Mouse (Mus musculus) intestine, embryonic 16.5 days (tissue): ENCODE measurements around the gene Acsbg2. TPM values are rescaled to one million over a fixed set of nuclear protein-coding genes. Genes with fewer than 3 reads are reported as not detected.

ENCODE experiments used
- ATAC-seq: fragments of 200-750 bp; cut with Nextera tagmentation; 2 replicates; pipeline ENCODE4 v1.8.0; 2017; ENCODE audit warnings: moderate TSS enrichment, moderate library complexity
- H3K27ac ChIP-seq: fragments of 300-500 bp; sonication (generic); 2 replicates; pipeline ENCODE4 v1.5.1; 2014; ENCODE audit warnings: mild to moderate bottlenecking, low read length
- H3K27me3 ChIP-seq: fragments of 300-500 bp; sonication (generic); replicated peaks from 2 replicates; pipeline ENCODE4 v1.6.1; 2014; ENCODE audit warnings: low read length, control low read depth, mixed read lengths; ENCODE audit not compliant: control insufficient read depth, insufficient read depth
- H3K36me3 ChIP-seq: fragments of 300-500 bp; sonication (generic); 2 replicates; pipeline ENCODE4 v1.6.1; 2014; ENCODE audit warnings: low read length, control low read depth; ENCODE audit not compliant: control insufficient read depth, insufficient read depth
- H3K4me1 ChIP-seq: fragments of 300-500 bp; sonication (generic); 2 replicates; pipeline ENCODE4 v1.6.1; 2014; ENCODE audit warnings: low read length, control low read depth, mixed read lengths; ENCODE audit not compliant: control insufficient read depth, insufficient read depth
- H3K4me2 ChIP-seq: fragments of 300-500 bp; sonication (generic); 2 replicates; pipeline ENCODE4 v1.6.1; 2014; ENCODE audit warnings: low read depth, low read length, control low read depth
- H3K4me3 ChIP-seq: fragments of 300-500 bp; sonication (generic); 2 replicates; pipeline ENCODE4 v1.5.1; 2014; ENCODE audit warnings: mild to moderate bottlenecking, low read length
- H3K9ac ChIP-seq: fragments of 300-500 bp; sonication (generic); 2 replicates; pipeline ENCODE4 v1.6.1; 2014; ENCODE audit warnings: low read depth, low read length
- H3K9me3 ChIP-seq: fragments of 300-500 bp; sonication (generic); 2 replicates; pipeline ENCODE4 v1.6.1; 2016; ENCODE audit warnings: low read length, control low read depth; ENCODE audit not compliant: control insufficient read depth
- WGBS: fragments of 180-500 bp; shearing (Covaris S2); extraction: QIAGEN DNeasy Blood & Tissue Kit; methylation state at CpG from one replicate; pipeline ENCODE4 v1.1.7; 2014; 5-methylcytosine and 5-hydroxymethylcytosine counted together
- polyA plus RNA-seq: library from polyadenylated mRNA; unstranded; fragments of >200 nt; fragmentation: Nextera tagmentation; extraction: Ambion mirVana; gene quantifications from 2 replicates; pipeline ENCODE4 v1.2.1, GENCODE M21; 2015

Gene Acsbg2
- polyA plus RNA-seq, 1 experiment from 2014 or later, result not detected

GRCm38 (mm10) chr17:56802065-56802464, 72.2 kb downstream of the Acsbg2 start:
- H3K27ac ChIP-seq, result no peak overlapping the region
- H3K9me3 ChIP-seq, result no peaks in the 10 kb centered on the region
- no peaks in the 10 kb centered on the region for H3K36me3 ChIP-seq
- H3K9ac ChIP-seq, result no peak overlapping the region
- H3K4me3 ChIP-seq, result no peak overlapping the region
- H3K4me2 ChIP-seq, result no peak overlapping the region
- no peaks in the 10 kb centered on the region for H3K27me3 ChIP-seq
- no peak for ATAC-seq
- 82% methylated on average over 8 of the region's 8 CpGs for WGBS
- H3K4me1 ChIP-seq, result no peaks in the 10 kb centered on the region; the same call in 1 of the 2 replicates

- Histone ChIP-seq H3K9me3 (no peaks in the 10 kb centered on the region), H3K4me2 (no peak overlapping the region), H3K4me3 (no peak overlapping the region), H3K36me3 (no peaks in the 10 kb centered on the region), H3K27me3 (no peaks in the 10 kb centered on the region), H3K4me1 (no peaks in the 10 kb centered on the region), H3K9ac (no peak overlapping the region), H3K27ac (no peak overlapping the region)
- 84% methylated on average over 3 of the region's 3 CpGs for WGBS
- no peak for ATAC-seq
Measured at GRCm38 (mm10) chr17:56799276-56799675, 75.0 kb downstream of the Acsbg2 start.

DNA sequence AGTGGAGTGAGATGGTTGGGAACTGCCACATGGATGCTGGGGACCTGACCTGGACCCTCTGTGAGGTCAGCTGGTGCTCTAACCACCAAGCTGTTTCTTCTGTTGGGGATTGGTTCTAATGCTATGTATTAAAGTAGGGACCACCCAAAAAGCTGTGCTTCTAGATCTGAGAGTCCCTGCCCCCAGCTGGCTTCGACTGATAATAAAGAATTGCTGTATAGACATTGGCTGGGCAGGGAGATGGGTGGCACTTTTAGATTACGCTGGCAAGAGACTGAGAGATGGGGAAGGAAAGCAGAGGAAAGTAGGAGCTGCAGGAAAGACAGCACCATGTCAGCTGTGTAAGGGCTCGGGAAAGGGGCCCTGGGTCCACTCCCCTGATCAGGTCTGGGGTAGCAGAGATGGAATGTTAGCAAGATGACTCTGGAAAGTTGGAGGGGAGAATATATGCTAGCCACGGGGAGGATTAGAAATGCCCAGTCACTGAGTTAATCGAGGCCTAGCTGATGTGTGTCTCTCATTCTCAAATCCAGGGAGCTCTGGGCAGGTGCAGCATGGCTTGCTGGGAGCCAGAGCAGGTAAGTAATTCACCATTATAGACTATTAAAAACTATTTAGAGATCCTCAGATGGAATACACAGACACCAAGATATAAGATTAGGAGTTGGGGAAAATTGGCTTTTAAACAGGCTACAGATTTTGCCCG, 80.5 kb downstream of the Acsbg2 start:
- no peak overlapping the region for H3K4me2 ChIP-seq
- 70% methylated on average over 6 of the region's 6 CpGs for WGBS
- H3K4me1 ChIP-seq, result no peaks in the 10 kb centered on the region
- H3K9ac ChIP-seq, result no peak overlapping the region
- no peak overlapping the region for H3K4me3 ChIP-seq
- H3K27ac ChIP-seq, result no peak overlapping the region
- no peak for ATAC-seq
- no peaks in the 10 kb centered on the region for H3K27me3 ChIP-seq
- H3K36me3 ChIP-seq, result no peaks in the 10 kb centered on the region
- H3K9me3 ChIP-seq, result no peaks in the 10 kb centered on the region

Other genes starting within 250 kb of the Acsbg2 start
- 56.5 and 57.6 TPM in 2 replicates for gene Lonp1, start 247.6 kb downstream of the Acsbg2 start, polyA plus RNA-seq
- gene Catsperd, start 246.3 kb downstream of the Acsbg2 start, polyA plus RNA-seq, result 0.55 and 0.81 TPM in 2 replicates
- 66.5 and 72.8 TPM in 2 replicates for gene Ranbp3, start 201.2 kb downstream of the Acsbg2 start, polyA plus RNA-seq
- gene Ndufa11, start 156.7 kb downstream of the Acsbg2 start, polyA plus RNA-seq, result 527 and 530 TPM in 2 replicates
- 15.7 and 16.6 TPM in 2 replicates for gene Vmac, start 156.4 kb downstream of the Acsbg2 start, polyA plus RNA-seq
- gene Nrtn, start 116.9 kb downstream of the Acsbg2 start, polyA plus RNA-seq, result 7.0 and 7.9 TPM in 2 replicates
- gene Dus3l, start 109.7 kb downstream of the Acsbg2 start, polyA plus RNA-seq, result 37.6 and 40.0 TPM in 2 replicates
- 0.84 and 1.6 TPM in 2 replicates for gene Prr22, start 104.2 kb downstream of the Acsbg2 start, polyA plus RNA-seq
- gene Rfx2, start 43.4 kb downstream of the Acsbg2 start, polyA plus RNA-seq, result 2.5 and 3.4 TPM in 2 replicates
- gene 1700061G19Rik, start 1.0 kb upstream of the Acsbg2 start, polyA plus RNA-seq, result 0.12 and 0.17 TPM in 2 replicates
- gene Mllt1, start 61.0 kb upstream of the Acsbg2 start, polyA plus RNA-seq, result 22.6 and 26.2 TPM in 2 replicates
- gene Acer1, start 107.7 kb upstream of the Acsbg2 start, polyA plus RNA-seq, result 0.65 and 0.88 TPM in 2 replicates
- gene Clpp, start 115.9 kb upstream of the Acsbg2 start, polyA plus RNA-seq, result 157 and 174 TPM in 2 replicates
- gene Alkbh7, start 122.9 kb upstream of the Acsbg2 start, polyA plus RNA-seq, result 41.7 and 43.7 TPM in 2 replicates
- 0.44 TPM in 1 of 2 replicates, not detected in the other for gene Pspn, start 125.6 kb upstream of the Acsbg2 start, polyA plus RNA-seq
- gene Gtf2f1, start 136.8 kb upstream of the Acsbg2 start, polyA plus RNA-seq, result 57.9 and 60.9 TPM in 2 replicates
- 0.37 and 0.58 TPM in 2 replicates for gene Gm17949, start 137.0 kb upstream of the Acsbg2 start, polyA plus RNA-seq
- 15.7 and 16.7 TPM in 2 replicates for gene Khsrp, start 157.1 kb upstream of the Acsbg2 start, polyA plus RNA-seq
- gene Slc25a41, start 167.2 kb upstream of the Acsbg2 start, polyA plus RNA-seq, result not detected in 2 replicates
- gene Crb3, start 184.7 kb upstream of the Acsbg2 start, polyA plus RNA-seq, result 113 TPM in 2 replicates
- gene Slc25a23, start 185.4 kb upstream of the Acsbg2 start, polyA plus RNA-seq, result 5.7 and 6.7 TPM in 2 replicates
- 7.4 and 8.1 TPM in 2 replicates for gene Dennd1c, start 204.1 kb upstream of the Acsbg2 start, polyA plus RNA-seq
- 20.3 and 22.6 TPM in 2 replicates for gene Tubb4a, start 213.3 kb upstream of the Acsbg2 start, polyA plus RNA-seq
- 6.0 and 6.2 TPM in 2 replicates for gene Tnfsf9, start 230.9 kb upstream of the Acsbg2 start, polyA plus RNA-seq